Mouse (Mus musculus): Measurements from ENCODE around the gene Gmpr.

DNA sequence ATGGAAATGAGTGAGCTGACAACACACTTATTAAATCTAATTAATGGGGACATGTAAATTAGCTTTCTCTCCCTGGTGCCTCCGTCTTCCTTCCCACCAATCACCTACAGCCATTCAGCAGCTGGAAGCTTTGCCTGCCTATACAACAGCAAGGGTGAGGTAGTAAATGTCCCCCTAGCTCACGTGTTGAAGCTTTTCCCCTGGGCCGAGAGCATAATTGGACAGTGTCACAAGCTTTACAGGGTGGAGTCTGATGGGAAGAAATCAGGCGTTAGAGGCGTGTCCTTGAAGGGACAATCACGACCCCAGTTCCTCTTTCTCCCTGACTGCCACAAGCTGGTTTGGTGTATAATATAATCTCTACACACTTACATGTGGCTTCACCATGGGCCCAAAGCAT lies 93.2 kb downstream of the Gmpr start:
- no peak for TF ChIP-seq CTCF (IDR thresholded peaks at IDR 0.05; ENCODE audit: low read depth)
- TF ChIP-seq EP300 (IDR thresholded peaks at IDR 0.05; ENCODE audit: low read depth) = no peak
